Mouse (Mus musculus) heart, embryonic 14.5 days (tissue): ENCODE data around the gene Hoxa1. TPM values are rescaled to one million over a fixed set of nuclear protein-coding genes. Genes with fewer than 3 reads are reported as not detected.

Experiments used
- ATAC-seq: fragments of 200-750 bp; cut with Nextera tagmentation; 2 replicates; pipeline ENCODE4 v1.8.0; 2017; ENCODE audit warnings: low read depth, moderate TSS enrichment; ENCODE audit not compliant: insufficient number of reproducible peaks, insufficient read depth, low FRiP score
- H3K27ac ChIP-seq, 2 experiments: fragments of 200-500 bp in 1 of 2; fragments of 300-500 bp in 1 of 2; sonication (generic) in 1 of 2; replicated peaks in 1 of 2; 2 replicates each; pipeline ENCODE4 v1.5.1; 2012 to 2014; ENCODE audit warnings: low read depth in 2 of 2, low read length in 2 of 2, control low read depth in 1 of 2, mild to moderate bottlenecking in 1 of 2, mixed read lengths in 1 of 2; ENCODE audit not compliant: control insufficient read depth in 1 of 2, insufficient read depth in 1 of 2
- H3K27me3 ChIP-seq: fragments of 300-500 bp; sonication (generic); 2 replicates; pipeline ENCODE4 v1.6.1; 2014; ENCODE audit warnings: mild to moderate bottlenecking, low read length, control low read depth; ENCODE audit not compliant: control insufficient read depth, insufficient read depth
- H3K36me3 ChIP-seq: fragments of 300-500 bp; sonication (generic); 2 replicates; pipeline ENCODE4 v1.6.1; 2014; ENCODE audit warnings: mild to moderate bottlenecking, control low read depth, low read length, mixed read lengths; ENCODE audit not compliant: control insufficient read depth, insufficient read depth
- H3K4me1 ChIP-seq, 2 experiments: fragments of 200-500 bp in 1 of 2; fragments of 300-500 bp in 1 of 2; sonication (generic) in 1 of 2; 2 replicates each; pipeline ENCODE4 v1.6.1; 2012 to 2014; ENCODE audit warnings: low read length in 2 of 2, control low read depth in 1 of 2, mixed read lengths in 1 of 2; ENCODE audit not compliant: control insufficient read depth in 2 of 2, insufficient read depth in 2 of 2
- H3K4me2 ChIP-seq: fragments of 300-500 bp; sonication (generic); 2 replicates; pipeline ENCODE4 v1.6.1; 2014; ENCODE audit warnings: mild to moderate bottlenecking, low read length
- H3K4me3 ChIP-seq, 2 experiments: fragments of 200-500 bp in 1 of 2; fragments of 300-500 bp in 1 of 2; sonication (generic) in 1 of 2; 2 replicates each; pipeline ENCODE4 v1.5.1; 2012 to 2014; ENCODE audit warnings: low read length in 2 of 2, mild to moderate bottlenecking in 2 of 2, control low read depth in 1 of 2, low read depth in 1 of 2, moderate library complexity in 1 of 2; ENCODE audit not compliant: control insufficient read depth in 1 of 2, insufficient read depth in 1 of 2
- H3K9ac ChIP-seq: fragments of 300-500 bp; sonication (generic); 2 replicates; pipeline ENCODE4 v1.6.1; 2014; ENCODE audit warnings: mild to moderate bottlenecking, low read length
- H3K9me3 ChIP-seq: fragments of 300-500 bp; sonication (generic); 2 replicates; pipeline ENCODE4 v1.6.1; 2016; ENCODE audit warnings: low read length, control low read depth; ENCODE audit not compliant: control insufficient read depth
- WGBS: fragments of 180-500 bp; shearing (Covaris S2); extraction: QIAGEN DNeasy Blood & Tissue Kit; methylation state at CpG from one replicate; pipeline ENCODE4 v1.1.7; 2014; 5-methylcytosine and 5-hydroxymethylcytosine counted together
- polyA plus RNA-seq: library from polyadenylated mRNA; unstranded; fragments of >200 nt; fragmentation: Nextera tagmentation; extraction: Ambion mirVana; gene quantifications from 2 replicates; pipeline ENCODE4 v1.2.1, GENCODE M21; 2014

Gene Hoxa1
- polyA plus RNA-seq, 1 experiment from 2014 or later, result 0.82 TPM

- no peaks in the 10 kb centered on the region for H3K36me3 ChIP-seq
- ATAC-seq, result no peak
Observed at GRCm38 (mm10) chr6:52164626-52165440, 6.7 kb upstream of the Hoxa1 start, which contains the start of gene Hoxa2. Hoxa2 (minus strand) TSS chr6:52164831.

GRCm38 (mm10) chr6:52164051-52164625 lies 6.0 kb upstream of the Hoxa1 start:
- Histone ChIP-seq H3K4me3 (peak overlapping the region; percentile 4 to 33; a peak in 3 of 4 replicates), H3K4me2 (peak overlapping the region; percentile 48), H3K27ac (peak overlapping the region in 1 of 2 experiments; percentile 59; a peak in 2 of 4 replicates), H3K9ac (peak overlapping the region; percentile 54; the same call in 1 of the 2 replicates), H3K27me3 (peaks cover 98% of the 10 kb centered on the region), H3K9me3 (no peaks in the 10 kb centered on the region), H3K4me1 (peaks cover 4 to 6% of the 10 kb centered on the region in 2 experiments; a peak in 2 of 4 replicates), H3K36me3 (no peaks in the 10 kb centered on the region)
- WGBS, result under 1% methylated on average over 39 of the region's 39 CpGs
- no peak for ATAC-seq

More at GRCm38 (mm10) chr6:52164626-52165440, 6.7 kb upstream of the Hoxa1 start, which contains the start of gene Hoxa2:
- H3K4me3 ChIP-seq, result peak within 1 kb of the TSS; percentile 4 to 33; a peak in 3 of 4 replicates
- peak within 1 kb of the TSS; percentile 54; the same call in 1 of the 2 replicates for H3K9ac ChIP-seq
- H3K4me2 ChIP-seq, result peak within 1 kb of the TSS; percentile 48
- peaks cover 98% of the 10 kb centered on the region for H3K27me3 ChIP-seq
- peaks cover 4 to 5% of the 10 kb centered on the region in 2 experiments; a peak in 1 of 4 replicates for H3K4me1 ChIP-seq
- WGBS, result 1% methylated on average over 25 of the region's 25 CpGs
- H3K27ac ChIP-seq, result peak within 1 kb of the TSS in 1 of 2 experiments; percentile 59; a peak in 2 of 4 replicates
- no peaks in the 10 kb centered on the region for H3K9me3 ChIP-seq

GRCm38 (mm10) chr6:52163366-52164031 lies 5.4 kb upstream of the Hoxa1 start:
- Histone ChIP-seq H3K4me1 (peaks cover 4 to 12% of the 10 kb centered on the region in 2 experiments; a peak in 3 of 4 replicates), H3K36me3 (no peaks in the 10 kb centered on the region), H3K9me3 (no peaks in the 10 kb centered on the region), H3K9ac (peak overlapping the region; percentile 21; the same call in 1 of the 2 replicates), H3K4me3 (peak overlapping the region in 1 of 2 experiments; percentile 33; a peak in 2 of 4 replicates), H3K27ac (peak overlapping the region; percentile 22 to 59; a peak in 2 of 4 replicates), H3K4me2 (peak overlapping the region; percentile 48), H3K27me3 (peaks cover 100% of the 10 kb centered on the region)
- 6% methylated on average over 17 of the region's 17 CpGs for WGBS
- ATAC-seq, result no peak

- peak overlapping the region; percentile 21; the same call in 1 of the 2 replicates for H3K9ac ChIP-seq
- ATAC-seq, result no peak
- H3K27me3 ChIP-seq, result peaks cover 100% of the 10 kb centered on the region
- no peaks in the 10 kb centered on the region for H3K36me3 ChIP-seq
- H3K27ac ChIP-seq, result no peak overlapping the region
- peak overlapping the region in 1 of 2 experiments; percentile 33; a peak in 1 of 4 replicates for H3K4me3 ChIP-seq
- peak overlapping the region; percentile 48 for H3K4me2 ChIP-seq
- peaks cover 4 to 15% of the 10 kb centered on the region in 2 experiments; a peak in 3 of 4 replicates for H3K4me1 ChIP-seq
- WGBS, result 16% methylated on average over 14 of the region's 14 CpGs
- H3K9me3 ChIP-seq, result no peaks in the 10 kb centered on the region
Observed at GRCm38 (mm10) chr6:52162611-52163365, 4.7 kb upstream of the Hoxa1 start.

GRCm38 (mm10) chr6:52162093-52162380 lies 3.9 kb upstream of the Hoxa1 start:
- Histone ChIP-seq H3K36me3 (no peaks in the 10 kb centered on the region), H3K4me1 (peaks cover 4 to 15% of the 10 kb centered on the region in 2 experiments; a peak in 3 of 4 replicates), H3K4me3 (no peak overlapping the region), H3K27ac (no peak overlapping the region), H3K27me3 (peaks cover 100% of the 10 kb centered on the region), H3K9me3 (no peaks in the 10 kb centered on the region), H3K9ac (no peak overlapping the region), H3K4me2 (no peak overlapping the region)
- WGBS, result 27% methylated on average over 1 of the region's 1 CpGs
- no peak for ATAC-seq

GRCm38 (mm10) chr6:52161336-52162092 lies 3.4 kb upstream of the Hoxa1 start:
- H3K9ac ChIP-seq, result peak overlapping the region; percentile 52; the same call in 1 of the 2 replicates
- no peak overlapping the region for H3K27ac ChIP-seq
- H3K4me2 ChIP-seq, result peak overlapping the region; percentile 44
- no peaks in the 10 kb centered on the region for H3K36me3 ChIP-seq
- H3K4me3 ChIP-seq, result peak overlapping the region in 1 of 2 experiments; percentile 67; a peak in 1 of 4 replicates
- H3K9me3 ChIP-seq, result no peaks in the 10 kb centered on the region
- peaks cover 4 to 15% of the 10 kb centered on the region in 2 experiments; a peak in 3 of 4 replicates for H3K4me1 ChIP-seq
- peaks cover 100% of the 10 kb centered on the region for H3K27me3 ChIP-seq
- ATAC-seq, result no peak
- WGBS, result 23% methylated on average over 8 of the region's 8 CpGs
